In genomic region chr13:81328181-81328580, GRCm38 (mm10) we compare ENCODE assay signal across 16 mouse cellular contexts.
"Had no signal": no experiment of that assay in that cellular context is flagged by ENCODE, and none has a peak within 500 bp of the region (broad histone marks: within the 10 kb centered on the region; RNA-seq: fewer than 3 reads in every experiment).

No protein-coding gene starts in this region.

- H3K9me3 ChIP-seq: limb, embryonic 10.5 days; limb, embryonic 13.5 days; liver, embryonic 12.5 days; liver, embryonic 15.5 days had no signal

- H3K27me3 ChIP-seq: limb, embryonic 13.5 days; liver, embryonic 12.5 days; liver, embryonic 15.5 days had no signal

- H3K4me3 ChIP-seq: layer of hippocampus, adult 2 months; limb, embryonic 10.5 days; limb, embryonic 13.5 days; liver, embryonic 12.5 days; liver, embryonic 15.5 days had no signal

- H3K9ac ChIP-seq: limb, embryonic 13.5 days; liver, embryonic 12.5 days; liver, embryonic 15.5 days had no signal

- H3K4me1 ChIP-seq: limb, embryonic 13.5 days; liver, embryonic 12.5 days had no signal

- DNase-seq: layer of hippocampus, adult 9-11 months; lung, adult 2 months; lung, postnatal 14 days; lung, postnatal 4 days; midbrain, embryonic 14.5 days; thymus, adult 18-20 months; thymus, postnatal 36 days had no signal

- H3K4me2 ChIP-seq: limb, embryonic 13.5 days; liver, embryonic 12.5 days; liver, embryonic 15.5 days; midbrain, embryonic 11.5 days had no signal

- ATAC-seq: hindbrain, postnatal 0 days; inflammation-experienced regulatory T-cells, adult 6 months; intestine, embryonic 16.5 days; liver, embryonic 12.5 days had no signal

- H3K27ac ChIP-seq: hindbrain, postnatal 0 days; layer of hippocampus, adult 2 months; limb, embryonic 10.5 days; limb, embryonic 13.5 days; liver, embryonic 12.5 days; liver, embryonic 15.5 days had no signal

- H3K36me3 ChIP-seq: limb, embryonic 10.5 days; limb, embryonic 13.5 days; liver, embryonic 12.5 days; liver, embryonic 15.5 days had no signal
